Mouse (Mus musculus): ENCODE results near the gene Otx1. TPM values are rescaled to one million over a fixed set of nuclear protein-coding genes. Genes with fewer than 3 reads are reported as not detected.

Otx1 gene
- 1 to 10 TPM; 5.0 to 7.4 TPM for total RNA-seq (2021)
- long read RNA-seq, experiment 1, transcript Otx1-201 (5 exons, 2,789 nt): major isoform, 5 of 8 reads
- long read RNA-seq, experiment 1, partial matches to known transcripts: 3 of 8 reads
- long read RNA-seq, experiment 1, other reads (novel, unspliced or antisense): 0 of 8 reads
- long read RNA-seq, experiment 2, partial matches to known transcripts: 1 of 6 reads
- long read RNA-seq, experiment 2, other reads (novel, unspliced or antisense): 2 of 6 reads

- intact Hi-C loops (cut with DNase I): loop anchor here (10.0 kb wide), 1 partner anchor 638 kb away; no protein-coding TSS in a partner anchor
- Histone ChIP-seq H3K27ac (peak within 1 kb of the TSS; percentile 62; the same call in 1 of the 2 replicates), H3K4me3 (peak within 1 kb of the TSS; percentile 52)
- no peak for TF ChIP-seq CTCF (IDR thresholded peaks at IDR 0.05)
- DNase-seq (ENCODE audit: extremely low spot score in 1 of 2, low spot score in 2 of 2): peak in 1 of 2 experiments; percentile 30
These were observed at the start of gene Otx1 for GRCm38 (mm10) chr11:22002783-22003340. Otx1 (minus strand) TSS chr11:22002897.

GRCm38 (mm10) chr11:22050864-22051263 lies 48.2 kb upstream of the Otx1 start:
- Histone ChIP-seq H3K4me3 (no peak overlapping the region), H3K27ac (no peak overlapping the region)
- TF ChIP-seq CTCF (IDR thresholded peaks at IDR 0.05): no peak
- DNase-seq (ENCODE audit: extremely low spot score in 1 of 2, low spot score in 2 of 2): no peak
- intact Hi-C loops (cut with DNase I): no loop called here

- no peak for DNase-seq (ENCODE audit: extremely low spot score in 1 of 2, low spot score in 2 of 2)
- H3K27ac ChIP-seq: no peak overlapping the region
- TF ChIP-seq CTCF (IDR thresholded peaks at IDR 0.05): no peak
- intact Hi-C loops (cut with DNase I): no loop called here
- H3K4me3 ChIP-seq: no peak overlapping the region
These were observed 37.2 kb upstream of the Otx1 start for GRCm38 (mm10) chr11:22039854-22040426.

GRCm38 (mm10) chr11:22034564-22035105 lies 31.9 kb upstream of the Otx1 start:
- Histone ChIP-seq H3K4me3 (no peak overlapping the region), H3K27ac (no peak overlapping the region)
- DNase-seq (ENCODE audit: extremely low spot score in 1 of 2, low spot score in 2 of 2): no peak
- TF ChIP-seq CTCF (IDR thresholded peaks at IDR 0.05): no peak
- intact Hi-C loops (cut with DNase I): no loop called here

GRCm38 (mm10) chr11:22033582-22033981 lies 30.9 kb upstream of the Otx1 start:
- DNase-seq (ENCODE audit: extremely low spot score in 1 of 2, low spot score in 2 of 2): no peak
- TF ChIP-seq CTCF (IDR thresholded peaks at IDR 0.05): no peak

GRCm38 (mm10) chr11:22020602-22021001 lies 17.9 kb upstream of the Otx1 start:
- TF ChIP-seq CTCF (IDR thresholded peaks at IDR 0.05): no peak
- DNase-seq (ENCODE audit: extremely low spot score in 1 of 2, low spot score in 2 of 2): no peak
- intact Hi-C loops (cut with DNase I): no loop called here
- Histone ChIP-seq H3K4me3 (no peak overlapping the region), H3K27ac (no peak overlapping the region)

More at GRCm38 (mm10) chr11:22033582-22033981, 30.9 kb upstream of the Otx1 start:
- Histone ChIP-seq H3K4me3 (no peak overlapping the region), H3K27ac (no peak overlapping the region)
- intact Hi-C loops (cut with DNase I): no loop called here

GRCm38 (mm10) chr11:22017444-22017843 lies 14.7 kb upstream of the Otx1 start:
- TF ChIP-seq CTCF (IDR thresholded peaks at IDR 0.05): no peak
- Histone ChIP-seq H3K27ac (no peak overlapping the region), H3K4me3 (no peak overlapping the region)
- intact Hi-C loops (cut with DNase I): no loop called here
- DNase-seq (ENCODE audit: extremely low spot score in 1 of 2, low spot score in 2 of 2): no peak

- no peak for DNase-seq (ENCODE audit: extremely low spot score in 1 of 2, low spot score in 2 of 2)
- no peak for TF ChIP-seq CTCF (IDR thresholded peaks at IDR 0.05)
- Histone ChIP-seq H3K4me3 (no peak overlapping the region), H3K27ac (no peak overlapping the region)
- intact Hi-C loops (cut with DNase I): no loop called here
These were observed 13.6 kb upstream of the Otx1 start for GRCm38 (mm10) chr11:22016341-22016740.

GRCm38 (mm10) chr11:22008817-22009216 lies 6.1 kb upstream of the Otx1 start:
- intact Hi-C loops (cut with DNase I): loop anchor here (10.0 kb wide), 1 partner anchor 644 kb away; no protein-coding TSS in a partner anchor
- Histone ChIP-seq H3K27ac (no peak overlapping the region), H3K4me3 (no peak overlapping the region)
- DNase-seq (ENCODE audit: extremely low spot score in 1 of 2, low spot score in 2 of 2): no peak
- TF ChIP-seq CTCF (IDR thresholded peaks at IDR 0.05): no peak

- DNase-seq (ENCODE audit: extremely low spot score in 1 of 2, low spot score in 2 of 2): no peak
- H3K4me3 ChIP-seq: 0 out of 2 replicates have a peak overlapping the region, but pooled peaks have one; percentile 9
- H3K27ac ChIP-seq: no peak overlapping the region
- TF ChIP-seq CTCF (IDR thresholded peaks at IDR 0.05): no peak
- intact Hi-C loops (cut with DNase I): loop anchor here (10.0 kb wide), 1 partner anchor 643 kb away; no protein-coding TSS in a partner anchor
These were observed 5.5 kb upstream of the Otx1 start for GRCm38 (mm10) chr11:22008129-22008596.

GRCm38 (mm10) chr11:22007781-22008110 lies 5.0 kb upstream of the Otx1 start:
- intact Hi-C loops (cut with DNase I): loop anchor here (10.0 kb wide), 1 partner anchor 643 kb away; no protein-coding TSS in a partner anchor
- 0 out of 2 replicates have a peak overlapping the region, but pooled peaks have one; percentile 9 for H3K4me3 ChIP-seq
- TF ChIP-seq CTCF (IDR thresholded peaks at IDR 0.05): no peak
- no peak for DNase-seq (ENCODE audit: extremely low spot score in 1 of 2, low spot score in 2 of 2)
- no peak overlapping the region for H3K27ac ChIP-seq
